Mouse (Mus musculus) cortical plate, adult 2 months (tissue): Measurements from ENCODE around the gene Adam23.

ENCODE experiments used
- CTCF ChIP-seq: fragments of 200-500 bp; IDR thresholded peaks from 2 replicates; pipeline ENCODE4 v1.5.1; 2011; ENCODE audit warnings: mild to moderate bottlenecking, control low read depth, low read length; ENCODE audit not compliant: insufficient read depth; ENCODE audit errors: extremely low read depth
- POLR2A ChIP-seq: fragments of 200-500 bp; IDR thresholded peaks from 2 replicates; pipeline ENCODE4 v1.6.1; 2011; ENCODE audit warnings: mild to moderate bottlenecking, low read length, control low read depth; ENCODE audit not compliant: insufficient read depth; ENCODE audit errors: extremely low read depth

- peak; percentile 35; the same call in 1 of the 2 replicates for TF ChIP-seq CTCF
- TF ChIP-seq POLR2A = no peak
Observed at GRCm38 (mm10) chr1:63403601-63404000, 42.1 kb upstream of the Adam23 start.
